Mouse (Mus musculus): ENCODE measurements around the gene Pcsk1n.

DNA sequence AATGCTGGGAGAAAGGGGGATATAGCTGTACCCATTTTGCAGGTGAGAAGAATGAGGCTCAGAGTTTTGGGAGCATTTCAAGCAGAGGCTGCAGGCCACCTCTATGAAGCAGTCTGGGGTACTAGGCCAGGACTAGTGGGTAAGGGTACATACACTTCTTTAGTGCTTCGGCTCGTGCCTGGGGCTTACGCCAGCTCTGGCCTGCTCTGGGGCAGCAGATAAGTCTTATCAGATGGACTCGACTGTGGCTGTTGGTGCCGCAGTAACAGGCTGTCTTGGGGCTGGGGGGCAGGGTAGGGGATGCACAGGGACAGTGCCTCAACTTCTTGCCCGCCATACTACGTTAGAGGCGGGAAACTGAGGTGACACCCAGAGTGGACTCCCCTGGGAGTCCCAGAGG lies 48.6 kb downstream of the Pcsk1n start:
- TF ChIP-seq CTCF (IDR thresholded peaks at IDR 0.05), result no peak
- TF ChIP-seq EP300 (IDR thresholded peaks at IDR 0.05), result no peak
